Mouse (Mus musculus) spleen, embryonic (tissue): ENCODE measurements around the gene Olfr920.

Experiments used
- CTCF ChIA-PET: fragments of 350-600 bp; sonication (Branson Sonifier 250); formaldehyde crosslinking; loops from one replicate; lab custom pipeline; 2022; lab: Charles Lee

The Olfr920 gene

GRCm38 (mm10) chr9:38751999-38752398 lies at the start of gene Olfr920:
TSS of gene Olfr920 (plus strand) at chr9:38752299.
- CTCF ChIA-PET, result no interaction called here

- CTCF ChIA-PET, result no interaction called here
Measured at GRCm38 (mm10) chr9:38718102-38718501, 34.0 kb upstream of the Olfr920 start, which contains the start of gene Vwa5a. TSS of gene Vwa5a (plus strand) at chr9:38718268.

DNA sequence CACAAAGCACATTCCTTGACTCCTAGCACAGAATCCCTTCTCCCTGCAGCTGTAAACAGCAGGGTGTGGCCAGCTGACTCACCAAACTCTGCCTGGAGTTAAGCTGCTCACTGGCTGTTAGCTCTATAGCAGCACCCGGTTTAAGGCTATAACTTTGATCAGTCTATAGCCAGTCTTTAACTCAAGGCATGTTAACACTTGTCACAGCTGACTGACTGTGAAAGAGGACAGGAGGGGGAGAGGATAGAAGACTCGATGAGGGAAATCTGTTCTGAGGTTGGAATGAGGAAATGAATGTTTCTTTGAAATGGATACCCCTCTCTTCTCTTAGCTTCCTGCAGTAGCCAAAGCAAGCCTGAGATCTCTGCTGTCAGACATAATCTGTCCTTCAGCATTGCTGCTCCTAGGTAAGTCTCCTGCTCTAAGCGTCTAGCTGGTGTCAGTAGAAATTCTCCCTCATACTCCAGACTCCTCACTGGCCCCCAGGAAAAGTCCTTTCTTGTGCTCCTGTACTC lies 33.1 kb upstream of the Olfr920 start:
- CTCF ChIA-PET, result no interaction called here

DNA sequence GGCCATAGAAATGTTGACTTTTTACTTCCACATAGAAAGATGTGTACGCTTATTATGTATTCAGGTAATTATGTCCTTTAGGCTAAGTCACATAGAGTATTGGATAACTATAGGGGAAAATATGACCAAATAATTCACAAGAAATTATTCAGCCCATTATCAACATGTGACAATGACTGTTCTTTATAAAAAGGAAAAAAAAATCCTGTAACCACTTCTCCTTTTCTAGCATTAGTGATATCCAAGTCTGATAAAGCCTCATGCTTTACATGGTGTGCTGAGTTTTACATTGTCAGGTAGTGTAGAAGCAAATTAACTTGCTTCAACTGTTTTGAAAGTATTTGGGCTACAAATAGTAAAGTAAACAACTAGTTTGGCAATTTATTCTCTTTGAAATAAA lies 28.1 kb upstream of the Olfr920 start:
- CTCF ChIA-PET, result no interaction called here

- CTCF ChIA-PET, result no interaction called here
Measured at GRCm38 (mm10) chr9:38728218-38728617, 23.9 kb upstream of the Olfr920 start.

DNA sequence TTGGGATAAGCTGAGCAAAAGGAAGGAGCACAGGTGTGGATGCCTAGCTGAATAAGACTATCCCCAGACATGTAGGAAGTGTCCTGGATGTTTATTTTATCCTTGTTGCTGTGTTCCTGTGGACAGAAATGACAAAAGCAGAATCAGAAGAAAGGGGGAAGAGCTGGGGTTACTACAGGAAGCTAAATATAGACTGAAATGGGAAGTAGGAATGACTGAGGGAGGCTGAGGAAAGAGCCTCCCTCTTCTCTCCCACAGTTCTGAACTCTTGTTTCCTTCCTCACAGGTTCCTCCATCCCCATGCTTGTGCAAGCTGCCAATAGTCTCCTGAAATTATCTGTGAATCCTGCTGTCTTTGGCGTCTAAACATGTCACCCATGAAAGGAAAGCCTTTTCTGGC lies 10.7 kb upstream of the Olfr920 start:
- CTCF ChIA-PET, result no interaction called here

DNA sequence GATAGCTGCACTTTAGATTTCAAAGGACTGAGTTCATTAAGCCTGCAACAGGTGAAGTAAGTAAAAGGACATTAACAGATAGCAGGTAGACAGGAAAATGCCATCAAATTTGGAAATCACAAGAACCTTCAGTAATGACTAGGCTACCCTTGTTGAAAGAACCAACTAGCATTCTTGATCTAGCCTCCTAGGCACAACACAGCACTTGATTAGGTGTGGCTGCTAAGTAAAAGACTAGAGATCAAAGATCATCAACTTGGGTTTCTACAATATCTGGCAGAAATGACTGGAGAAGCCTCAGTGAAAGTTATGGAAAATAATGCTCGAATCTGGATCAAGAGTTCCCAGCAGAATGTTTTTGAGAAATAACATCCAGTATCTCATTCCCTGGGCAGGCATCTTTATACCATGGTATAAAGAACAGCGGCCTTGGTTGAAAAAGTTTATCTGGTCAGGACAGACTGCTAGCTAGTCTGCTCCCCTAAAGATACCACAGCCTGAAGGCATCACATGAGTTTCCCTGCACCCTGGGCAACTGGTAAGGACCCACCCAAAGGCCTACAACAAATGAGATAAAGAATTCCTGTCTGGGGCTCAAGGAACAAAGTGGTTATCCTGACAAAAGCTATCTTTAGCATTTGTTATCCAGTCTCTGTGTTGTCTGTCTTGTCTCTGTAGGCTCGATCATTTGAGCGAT lies 7.3 kb upstream of the Olfr920 start:
- CTCF ChIA-PET, result interaction anchor here (0.6 kb wide), 1 partner anchor 13 kb away, joined by 3 read pairs; no protein-coding TSS in a partner anchor

GRCm38 (mm10) chr9:38772768-38773167 lies 20.7 kb downstream of the Olfr920 start, which contains the start of gene Olfr921:
TSS of gene Olfr921 (plus strand) at chr9:38773068.
- CTCF ChIA-PET, result no interaction called here

DNA sequence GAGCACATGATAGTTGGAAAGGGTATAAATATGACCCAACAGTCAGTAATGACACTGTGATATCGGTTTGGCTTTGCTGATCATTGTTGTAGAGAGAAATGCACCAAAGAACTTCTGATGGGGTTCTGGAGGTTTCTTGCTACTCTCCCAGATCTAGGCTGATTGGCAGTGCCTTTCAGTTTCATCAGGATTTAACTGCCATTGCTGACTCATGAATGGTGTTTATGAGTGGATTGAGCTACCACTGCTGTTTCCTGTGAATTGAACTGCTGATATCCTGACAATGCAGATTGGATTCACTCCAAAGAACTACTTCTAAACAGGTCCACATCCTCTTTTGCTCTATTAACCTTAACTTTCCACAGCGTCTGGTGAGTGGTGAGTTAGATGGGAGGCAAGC lies 40.6 kb downstream of the Olfr920 start:
- CTCF ChIA-PET, result no interaction called here

- CTCF ChIA-PET, result no interaction called here
Measured at GRCm38 (mm10) chr9:38805696-38806095, 53.6 kb downstream of the Olfr920 start.
